Mouse (Mus musculus) forebrain, postnatal 0 days (tissue): Measurements from ENCODE around the gene Rpl26. TPM values are rescaled to one million over a fixed set of nuclear protein-coding genes. Genes with fewer than 3 reads are reported as not detected.

Source experiments
- ATAC-seq: fragments of 200-750 bp; cut with Nextera tagmentation; 2 replicates; pipeline ENCODE4 v1.8.0; 2017; ENCODE audit warnings: mild to moderate bottlenecking, moderate library complexity
- DNase-seq: peaks from one replicate; pipeline ENCODE4 v3.0.0-alpha.2; 2015
- H3K27ac ChIP-seq: fragments of 300-500 bp; sonication (generic); 2 replicates; pipeline ENCODE4 v1.5.1; 2014; ENCODE audit warnings: low read depth, mild to moderate bottlenecking, antibody characterized with exemption, low read length, moderate library complexity, mixed read lengths
- H3K27me3 ChIP-seq: fragments of 300-500 bp; sonication (generic); 2 replicates; pipeline ENCODE4 v1.6.1; 2014; ENCODE audit warnings: mild to moderate bottlenecking, low read length, mixed read lengths; ENCODE audit not compliant: insufficient read depth
- H3K36me3 ChIP-seq: fragments of 300-500 bp; sonication (generic); 2 replicates; pipeline ENCODE4 v1.6.1; 2014; ENCODE audit warnings: mild to moderate bottlenecking, moderate library complexity; ENCODE audit not compliant: insufficient read depth
- H3K4me1 ChIP-seq: fragments of 300-500 bp; sonication (generic); 2 replicates; pipeline ENCODE4 v1.6.1; 2014; ENCODE audit warnings: antibody characterized with exemption; ENCODE audit not compliant: insufficient read depth
- H3K4me2 ChIP-seq: fragments of 300-500 bp; sonication (generic); 2 replicates; pipeline ENCODE4 v1.6.1; 2014; ENCODE audit warnings: low read depth, mild to moderate bottlenecking, moderate library complexity
- H3K4me3 ChIP-seq: fragments of 300-500 bp; sonication (generic); 2 replicates; pipeline ENCODE4 v1.5.1; 2014; ENCODE audit warnings: low read depth, low read length, mixed read lengths
- H3K9ac ChIP-seq: fragments of 300-500 bp; sonication (generic); 2 replicates; pipeline ENCODE4 v1.6.1; 2014; ENCODE audit warnings: mild to moderate bottlenecking
- H3K9me3 ChIP-seq: fragments of 300-500 bp; sonication (generic); 2 replicates; pipeline ENCODE4 v1.6.1; 2016; ENCODE audit warnings: low read length
- CTCF ChIP-seq: sonication (generic); IDR thresholded peaks from 2 replicates; pipeline ENCODE4 v1.5.1; 2016; ENCODE audit warnings: antibody characterized with exemption, control low read depth, low read depth
- WGBS: fragments of 180-500 bp; shearing (Covaris S2); extraction: QIAGEN DNeasy Blood & Tissue Kit; methylation state at CpG from one replicate; pipeline ENCODE4 v1.1.7; 2014; 5-methylcytosine and 5-hydroxymethylcytosine counted together
- polyA plus RNA-seq: library from polyadenylated mRNA; unstranded; fragments of >200 nt; fragmentation: Nextera tagmentation; extraction: Ambion mirVana; gene quantifications from 2 replicates; pipeline ENCODE4 v1.2.1, GENCODE M21; 2015
- total RNA-seq: library from RNA; depleted of rRNA; stranded (reverse); fragments of >200 nt; gene quantifications from 2 replicates; pipeline ENCODE4 v1.2.3, GENCODE M21; 2014

Rpl26 gene
- total and polyA plus RNA-seq, 2 experiments from 2014 or later = 585 to 1,229 TPM

DNA sequence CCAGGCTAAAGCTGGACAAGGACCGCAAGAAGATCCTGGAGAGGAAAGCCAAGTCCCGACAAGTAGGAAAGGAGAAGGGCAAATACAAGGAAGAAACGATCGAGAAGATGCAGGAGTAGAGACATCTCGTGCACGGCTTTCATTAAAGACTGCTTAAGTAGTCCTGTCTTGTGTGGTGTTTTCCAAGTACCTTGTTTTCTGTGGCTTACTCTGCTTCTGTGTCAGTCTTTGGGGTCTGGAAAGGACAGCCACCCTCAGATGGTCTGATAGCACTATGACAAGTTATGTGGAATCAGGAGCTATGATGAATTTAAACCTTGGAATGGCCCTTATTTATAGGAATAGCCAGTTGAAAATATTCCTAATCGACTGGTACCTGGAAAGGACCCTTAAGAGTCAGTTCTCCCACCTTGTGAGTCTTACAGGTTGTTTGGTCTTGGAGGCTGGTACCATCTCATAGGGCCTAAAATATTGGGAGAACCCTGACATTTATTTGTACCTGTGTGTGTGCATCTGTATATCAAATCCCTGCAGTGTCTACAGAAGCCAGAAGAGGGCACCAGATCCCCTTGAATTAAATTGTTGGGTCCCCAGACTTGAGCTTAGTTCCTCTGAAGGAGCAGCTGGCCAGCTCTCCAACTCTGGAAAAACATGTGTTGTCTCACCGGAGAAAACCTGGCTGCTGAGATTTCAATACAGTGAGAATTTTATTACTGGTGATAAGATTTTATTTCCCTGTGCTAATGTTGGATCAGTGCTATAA, 3.2 kb downstream of the Rpl26 start:
- Histone ChIP-seq H3K4me1 (no peaks in the 10 kb centered on the region), H3K4me3 (no peak overlapping the region), H3K4me2 (no peak overlapping the region), H3K27ac (no peak overlapping the region), H3K9ac (no peak overlapping the region), H3K27me3 (no peaks in the 10 kb centered on the region), H3K9me3 (no peaks in the 10 kb centered on the region), H3K36me3 (peaks cover 38% of the 10 kb centered on the region)
- 79% methylated on average over 8 of the region's 8 CpGs for WGBS
- TF ChIP-seq CTCF = peak; percentile 80
- DNase-seq (peak; percentile 88), ATAC-seq (no peak)

DNA sequence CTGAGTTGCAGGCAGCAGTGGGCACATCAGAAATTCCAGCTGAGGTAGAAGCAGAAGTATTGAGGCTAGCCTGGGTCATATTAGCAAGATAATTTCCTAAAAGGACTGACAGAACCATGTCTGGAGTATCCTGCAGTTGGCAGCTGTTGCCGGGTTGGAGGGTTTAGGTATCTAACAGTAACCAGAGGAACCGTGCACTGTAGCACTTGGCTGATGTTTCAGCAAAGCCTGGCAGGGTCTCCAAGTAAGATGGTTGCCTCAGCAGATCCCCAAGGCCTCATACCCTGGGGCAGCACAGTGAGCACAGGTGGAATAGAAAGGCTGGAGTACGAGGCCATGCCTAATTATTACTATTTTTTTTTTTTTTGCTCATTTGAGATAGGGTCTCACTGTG, 3.8 kb downstream of the Rpl26 start:
- no peak for ATAC-seq
- no peak for DNase-seq
- H3K4me3 ChIP-seq = no peak overlapping the region
- H3K4me2 ChIP-seq = no peak overlapping the region
- H3K4me1 ChIP-seq = no peaks in the 10 kb centered on the region
- no peak overlapping the region for H3K9ac ChIP-seq
- no peaks in the 10 kb centered on the region for H3K27me3 ChIP-seq
- WGBS = 88% methylated on average over 3 of the region's 3 CpGs
- H3K9me3 ChIP-seq = no peaks in the 10 kb centered on the region
- no peak for TF ChIP-seq CTCF
- H3K27ac ChIP-seq = no peak overlapping the region
- H3K36me3 ChIP-seq = peaks cover 38% of the 10 kb centered on the region

DNA sequence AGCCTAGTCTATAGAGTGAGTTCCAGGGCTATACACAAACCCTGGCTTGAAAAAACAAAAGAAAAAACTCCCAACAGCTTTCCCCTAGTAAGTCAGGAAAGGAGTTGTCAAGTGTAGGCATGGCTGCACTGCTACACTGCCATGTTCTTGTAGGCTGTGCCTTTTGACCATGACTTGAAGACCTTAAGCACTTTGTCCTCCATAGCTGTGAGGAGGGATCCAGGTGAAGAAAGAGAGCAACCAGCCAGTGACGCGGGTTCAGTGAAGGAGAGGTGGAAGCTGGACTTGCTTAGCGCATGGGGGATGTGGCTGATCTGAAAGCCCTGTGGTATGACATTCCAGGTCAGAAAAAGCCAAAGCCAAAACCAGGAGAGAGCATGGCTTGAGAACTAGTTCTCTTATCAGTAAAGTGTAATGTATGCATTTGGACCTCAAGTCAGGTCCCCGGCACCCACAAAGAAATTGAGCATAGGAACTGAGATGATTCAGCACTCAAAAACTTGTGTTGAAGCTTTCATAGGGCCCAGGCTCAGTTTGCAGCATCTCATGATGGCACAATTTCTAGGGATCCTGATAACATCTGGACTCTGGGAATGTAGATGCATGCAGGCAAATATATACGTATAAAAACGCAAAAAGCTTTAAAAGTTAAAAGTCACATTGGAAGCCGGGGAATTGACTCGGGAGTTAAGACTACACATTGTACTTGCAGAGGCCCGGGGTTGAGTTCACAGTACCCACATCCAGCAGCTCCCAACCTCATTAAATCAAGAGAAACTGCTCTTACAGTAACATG, 4.5 kb downstream of the Rpl26 start:
- Histone ChIP-seq H3K4me3 (no peak overlapping the region), H3K36me3 (peaks cover 38% of the 10 kb centered on the region), H3K4me1 (no peaks in the 10 kb centered on the region), H3K27me3 (no peaks in the 10 kb centered on the region), H3K27ac (no peak overlapping the region), H3K9me3 (no peaks in the 10 kb centered on the region), H3K9ac (no peak overlapping the region), H3K4me2 (no peak overlapping the region)
- ATAC-seq (no peak), DNase-seq (no peak)
- 90% methylated on average over 9 of the region's 9 CpGs for WGBS
- no peak for TF ChIP-seq CTCF

DNA sequence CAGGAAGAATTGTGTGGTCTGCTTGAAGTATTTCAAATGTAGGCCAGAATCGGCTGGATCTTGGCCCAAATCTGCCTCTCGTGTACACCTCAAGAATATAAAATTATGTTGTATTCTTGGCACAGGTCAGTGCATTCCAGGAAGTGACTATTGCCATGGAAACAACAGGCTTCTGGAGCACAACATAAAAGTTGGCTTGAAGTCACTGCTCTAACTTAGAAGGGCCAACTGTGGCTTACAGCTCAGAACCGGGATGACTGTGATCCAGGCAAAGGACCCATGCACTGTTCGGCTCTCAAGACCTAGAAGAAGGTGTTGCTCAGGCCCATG, 5.0 kb downstream of the Rpl26 start:
- WGBS = 60% methylated on average over 4 of the region's 4 CpGs
- Histone ChIP-seq H3K27ac (no peak overlapping the region), H3K9me3 (no peaks in the 10 kb centered on the region), H3K9ac (no peak overlapping the region), H3K4me1 (no peaks in the 10 kb centered on the region), H3K36me3 (peaks cover 38% of the 10 kb centered on the region), H3K4me3 (no peak overlapping the region), H3K4me2 (no peak overlapping the region), H3K27me3 (no peaks in the 10 kb centered on the region)
- DNase-seq (no peak), ATAC-seq (no peak)
- TF ChIP-seq CTCF = no peak

DNA sequence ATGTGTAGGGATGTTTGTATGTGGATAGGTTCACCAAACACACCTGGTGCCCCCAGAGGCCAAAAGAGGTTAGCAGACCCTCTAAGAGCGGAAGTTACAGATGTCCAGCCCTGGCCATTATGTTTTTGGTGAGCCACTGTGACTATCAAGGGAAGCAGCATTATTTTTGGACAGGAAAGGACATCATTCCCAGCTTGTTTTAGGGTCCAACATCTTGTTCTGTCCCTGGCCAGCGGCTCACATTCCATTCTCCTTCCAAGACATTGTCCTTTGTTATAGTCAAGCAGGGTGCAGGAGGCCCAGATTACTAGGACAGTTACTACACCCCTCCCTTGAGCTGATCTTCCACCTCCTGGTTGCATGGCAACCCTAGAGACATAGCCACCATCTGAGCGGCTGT, 5.9 kb downstream of the Rpl26 start:
- H3K36me3 ChIP-seq = peaks cover 38% of the 10 kb centered on the region
- WGBS = 81% methylated on average over 3 of the region's 3 CpGs

DNA sequence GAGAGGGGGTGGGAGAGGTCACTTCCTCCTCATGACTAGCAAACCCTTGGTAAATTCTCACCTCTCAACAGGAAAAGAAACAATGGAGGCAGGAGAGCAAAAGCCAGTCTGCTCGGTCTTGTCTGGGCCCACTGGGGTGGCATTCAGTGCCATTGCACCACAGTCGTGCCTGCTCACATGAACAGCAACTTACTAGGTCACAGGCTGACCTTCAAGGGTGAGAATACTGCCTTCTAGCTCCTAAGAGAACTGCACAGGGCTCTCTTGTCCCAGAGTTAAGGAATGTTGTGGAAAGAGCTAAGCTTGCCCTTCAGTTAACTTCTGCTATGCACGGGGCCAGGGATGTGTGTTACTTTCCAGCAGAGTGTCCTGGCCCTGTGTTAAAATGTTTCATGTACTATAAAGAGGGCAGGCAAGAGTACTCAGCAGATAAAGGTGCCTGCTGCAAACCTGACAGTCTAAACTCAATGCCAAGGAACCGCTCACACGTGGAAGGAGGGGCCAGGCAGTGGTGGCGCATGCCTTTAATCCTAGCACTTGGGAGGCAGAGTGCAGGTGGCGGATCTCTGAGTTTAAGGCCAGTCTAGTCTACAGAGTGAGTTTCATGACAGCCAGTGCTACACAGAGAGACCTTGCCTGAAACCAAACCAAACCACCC, 7.6 kb downstream of the Rpl26 start:
- no peak for TF ChIP-seq CTCF
- Histone ChIP-seq H3K9ac (no peak overlapping the region), H3K27me3 (no peaks in the 10 kb centered on the region), H3K4me1 (no peaks in the 10 kb centered on the region), H3K4me3 (no peak overlapping the region), H3K4me2 (no peak overlapping the region), H3K9me3 (no peaks in the 10 kb centered on the region), H3K27ac (no peak overlapping the region), H3K36me3 (peaks cover 28% of the 10 kb centered on the region)
- ATAC-seq = no peak
- 47% methylated on average over 7 of the region's 7 CpGs for WGBS
- DNase-seq = no peak

More for the DNA sequence above, 5.9 kb downstream of the Rpl26 start:
- no peak overlapping the region for H3K9ac ChIP-seq
- H3K4me2 ChIP-seq = no peak overlapping the region
- no peak overlapping the region for H3K27ac ChIP-seq
- no peak for ATAC-seq
- H3K4me1 ChIP-seq = no peaks in the 10 kb centered on the region
- no peaks in the 10 kb centered on the region for H3K27me3 ChIP-seq
- no peak for DNase-seq
- TF ChIP-seq CTCF = no peak
- no peak overlapping the region for H3K4me3 ChIP-seq
- no peaks in the 10 kb centered on the region for H3K9me3 ChIP-seq
